Mouse (Mus musculus): ENCODE results near the gene Ifnar2. TPM values are rescaled to one million over a fixed set of nuclear protein-coding genes. Genes with fewer than 3 reads are reported as not detected.

Gene Ifnar2
- total and polyA plus RNA-seq, 2 experiments from 2014 or later, result 31.0 to 49.8 TPM

DNA sequence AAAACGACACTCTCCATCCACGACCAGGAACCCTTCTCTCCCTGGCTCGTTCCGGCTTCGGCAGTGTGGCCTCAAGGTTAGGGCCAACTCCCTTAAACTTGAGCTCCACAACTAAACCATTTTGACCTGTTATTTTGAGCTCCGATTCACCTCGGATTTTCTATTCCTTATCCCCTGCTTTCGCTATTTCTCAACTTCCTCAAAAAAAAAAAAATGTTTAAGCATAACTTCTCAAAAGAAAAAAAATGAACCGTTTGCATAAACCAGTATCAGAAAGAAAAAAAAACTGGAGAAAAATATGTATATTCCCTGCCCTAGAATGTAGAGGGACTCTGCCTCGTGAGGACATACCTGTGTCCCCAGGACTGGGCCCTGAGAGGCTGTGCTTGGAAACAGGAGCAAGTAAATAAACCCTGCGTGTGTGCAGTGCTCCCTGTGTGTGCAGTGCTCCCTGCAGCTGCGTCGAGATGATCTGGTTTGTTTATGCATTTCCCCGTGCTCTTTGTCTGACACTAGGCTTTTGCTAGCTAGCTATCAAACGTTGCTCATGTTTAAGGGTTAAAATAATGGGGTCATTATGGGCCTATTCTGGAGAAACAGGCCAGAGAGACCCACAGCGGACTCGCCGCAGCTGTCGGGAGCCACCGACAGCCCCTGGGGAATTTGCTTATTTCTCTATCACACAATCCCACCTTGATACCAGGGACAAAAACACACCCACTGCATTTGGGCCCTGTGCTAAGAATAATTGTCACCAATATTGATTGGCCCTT, 24.9 kb upstream of the Ifnar2 start:
- ATAC-seq (ENCODE audit: insufficient read depth, low read depth) (no peak), DNase-seq (ENCODE audit: low spot score) (no peak)
- Histone ChIP-seq H3K9ac (replicated peaks; ENCODE audit: low read depth, low read length) (no peak overlapping the region), H3K9me3 (replicated peaks; ENCODE audit: control insufficient read depth, low read length) (no peaks in the 10 kb centered on the region), H3K4me2 (ENCODE audit: low read depth, low read length) (no peak overlapping the region), H3K36me3 (replicated peaks; ENCODE audit: control insufficient read depth, insufficient read depth, low read length) (no peaks in the 10 kb centered on the region), H3K27me3 (ENCODE audit: control insufficient read depth, insufficient read depth, low read length) (no peaks in the 10 kb centered on the region), H3K4me3 (ENCODE audit: low read depth, low read length) (no peak overlapping the region), H3K27ac (ENCODE audit: low read depth) (no peak overlapping the region), H3K4me1 (ENCODE audit: control insufficient read depth, insufficient read depth) (no peaks in the 10 kb centered on the region)
- WGBS, result 68% methylated on average over 20 of the region's 20 CpGs
- no peak for TF ChIP-seq EP300 (IDR thresholded peaks at IDR 0.05; ENCODE audit: low read depth)
- no peak for TF ChIP-seq CTCF (IDR thresholded peaks at IDR 0.05; ENCODE audit: low read depth)

DNA sequence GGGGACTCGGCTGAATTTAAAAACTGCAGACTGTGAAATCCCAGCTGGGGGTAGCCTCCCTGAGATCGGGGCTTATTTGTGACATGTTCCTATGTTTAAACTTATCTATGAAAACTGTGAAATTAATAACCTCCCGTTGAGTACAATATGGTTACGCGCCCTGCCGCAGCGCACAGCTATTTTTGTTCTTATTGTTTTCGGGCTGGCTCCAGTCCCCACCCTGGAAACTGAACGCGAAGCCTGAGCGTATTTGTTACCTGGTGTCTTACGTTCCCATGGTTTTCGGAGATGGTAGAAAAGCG, 24.4 kb upstream of the Ifnar2 start:
- H3K4me2 ChIP-seq (ENCODE audit: low read depth, low read length), result no peak overlapping the region
- H3K4me1 ChIP-seq (ENCODE audit: control insufficient read depth, insufficient read depth), result no peaks in the 10 kb centered on the region
- ATAC-seq (ENCODE audit: insufficient read depth, low read depth) (no peak), DNase-seq (ENCODE audit: low spot score) (no peak)
- no peak overlapping the region for H3K27ac ChIP-seq (ENCODE audit: low read depth)
- H3K36me3 ChIP-seq (replicated peaks; ENCODE audit: control insufficient read depth, insufficient read depth, low read length), result no peaks in the 10 kb centered on the region
- H3K9me3 ChIP-seq (replicated peaks; ENCODE audit: control insufficient read depth, low read length), result no peaks in the 10 kb centered on the region
- H3K9ac ChIP-seq (replicated peaks; ENCODE audit: low read depth, low read length), result no peak overlapping the region
- H3K4me3 ChIP-seq (ENCODE audit: low read depth, low read length), result no peak overlapping the region
- no peaks in the 10 kb centered on the region for H3K27me3 ChIP-seq (ENCODE audit: control insufficient read depth, insufficient read depth, low read length)
- 66% methylated on average over 14 of the region's 14 CpGs for WGBS
- no peak for TF ChIP-seq EP300 (IDR thresholded peaks at IDR 0.05; ENCODE audit: low read depth)
- TF ChIP-seq CTCF (IDR thresholded peaks at IDR 0.05; ENCODE audit: low read depth), result no peak

DNA sequence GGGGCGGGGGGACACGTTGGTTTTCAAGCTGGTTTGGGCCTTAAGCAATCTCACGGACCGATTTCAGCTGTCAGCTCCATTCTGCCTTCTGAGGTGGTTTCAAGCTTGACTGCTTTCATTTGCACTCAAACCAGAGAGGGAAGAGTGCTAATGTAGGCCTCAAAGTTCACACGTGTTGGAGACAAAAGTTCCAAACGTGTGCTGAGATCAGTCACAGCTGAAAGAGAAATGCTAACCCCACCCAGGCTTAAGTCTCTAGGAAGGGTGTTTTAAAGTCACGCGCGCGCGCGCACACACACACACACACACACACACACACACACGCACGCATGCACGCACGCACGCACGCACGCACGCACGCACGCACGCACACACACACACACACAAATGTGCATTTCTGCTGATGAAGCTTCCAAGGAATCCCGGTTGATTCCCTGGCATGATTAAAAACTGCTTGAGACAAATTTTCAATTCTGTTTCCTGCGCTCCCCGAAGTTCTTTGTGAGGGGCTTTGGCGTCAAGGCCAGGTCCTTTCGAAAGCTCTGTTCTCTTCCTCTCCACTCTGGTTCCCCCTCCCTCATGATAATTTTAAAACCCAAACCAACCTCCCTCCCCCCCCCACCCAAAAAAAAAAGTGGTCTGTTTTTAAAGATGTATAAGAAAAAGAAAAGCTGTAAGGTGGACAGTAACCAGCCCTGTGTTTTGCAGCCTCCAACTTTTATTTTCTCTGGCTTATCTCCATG, 23.8 kb upstream of the Ifnar2 start:
- no peaks in the 10 kb centered on the region for H3K4me1 ChIP-seq (ENCODE audit: control insufficient read depth, insufficient read depth)
- 80% methylated on average over 28 of the region's 28 CpGs for WGBS
- H3K36me3 ChIP-seq (replicated peaks; ENCODE audit: control insufficient read depth, insufficient read depth, low read length), result no peaks in the 10 kb centered on the region
- H3K4me3 ChIP-seq (ENCODE audit: low read depth, low read length), result no peak overlapping the region
- TF ChIP-seq EP300 (IDR thresholded peaks at IDR 0.05; ENCODE audit: low read depth), result no peak
- no peak for TF ChIP-seq CTCF (IDR thresholded peaks at IDR 0.05; ENCODE audit: low read depth)
- no peak overlapping the region for H3K9ac ChIP-seq (replicated peaks; ENCODE audit: low read depth, low read length)
- H3K27me3 ChIP-seq (ENCODE audit: control insufficient read depth, insufficient read depth, low read length), result no peaks in the 10 kb centered on the region
- no peak overlapping the region for H3K27ac ChIP-seq (ENCODE audit: low read depth)
- no peaks in the 10 kb centered on the region for H3K9me3 ChIP-seq (replicated peaks; ENCODE audit: control insufficient read depth, low read length)
- H3K4me2 ChIP-seq (ENCODE audit: low read depth, low read length), result no peak overlapping the region
- no peak for ATAC-seq (ENCODE audit: insufficient read depth, low read depth)
- no peak for DNase-seq (ENCODE audit: low spot score)

DNA sequence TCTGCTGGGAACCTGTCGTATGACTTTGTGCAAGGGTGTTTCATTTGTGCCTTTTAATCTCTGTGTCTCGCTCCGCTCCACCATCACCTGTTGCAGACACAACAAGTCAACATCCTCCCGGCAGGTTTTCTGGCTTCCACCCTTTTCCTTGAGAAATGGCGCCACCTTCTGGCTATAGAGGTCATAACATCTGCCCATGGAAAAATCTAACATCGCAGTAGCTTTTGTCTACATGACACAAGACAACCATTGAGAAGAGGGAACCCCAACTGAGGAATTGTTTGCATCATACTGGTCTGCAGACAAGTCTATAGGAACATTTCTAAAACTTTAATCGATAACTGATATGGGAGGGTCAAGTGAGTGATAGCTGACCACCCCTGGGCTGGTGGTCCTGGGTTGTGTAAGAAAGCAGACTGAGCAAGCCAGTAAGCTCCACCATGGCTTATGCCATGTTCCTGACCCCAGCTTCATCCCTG, 20.5 kb upstream of the Ifnar2 start:
- Histone ChIP-seq H3K9me3 (replicated peaks; ENCODE audit: control insufficient read depth, low read length) (no peaks in the 10 kb centered on the region), H3K27me3 (ENCODE audit: control insufficient read depth, insufficient read depth, low read length) (no peaks in the 10 kb centered on the region), H3K4me2 (ENCODE audit: low read depth, low read length) (no peak overlapping the region), H3K36me3 (replicated peaks; ENCODE audit: control insufficient read depth, insufficient read depth, low read length) (no peaks in the 10 kb centered on the region), H3K4me1 (ENCODE audit: control insufficient read depth, insufficient read depth) (no peaks in the 10 kb centered on the region), H3K27ac (ENCODE audit: low read depth) (no peak overlapping the region), H3K4me3 (ENCODE audit: low read depth, low read length) (no peak overlapping the region), H3K9ac (replicated peaks; ENCODE audit: low read depth, low read length) (no peak overlapping the region)
- 8% methylated on average over 7 of the region's 7 CpGs for WGBS
- ATAC-seq (ENCODE audit: insufficient read depth, low read depth) (no peak), DNase-seq (ENCODE audit: low spot score) (peak; percentile 64)
- TF ChIP-seq CTCF (IDR thresholded peaks at IDR 0.05; ENCODE audit: low read depth) (peak; percentile 86), EP300 (IDR thresholded peaks at IDR 0.05; ENCODE audit: low read depth) (no peak)

GRCm38 (mm10) chr16:91352749-91353148, 19.8 kb upstream of the Ifnar2 start:
- H3K27me3 ChIP-seq (ENCODE audit: control insufficient read depth, insufficient read depth, low read length), result no peaks in the 10 kb centered on the region
- H3K4me2 ChIP-seq (ENCODE audit: low read depth, low read length), result no peak overlapping the region
- DNase-seq (ENCODE audit: low spot score), result no peak
- no peaks in the 10 kb centered on the region for H3K36me3 ChIP-seq (replicated peaks; ENCODE audit: control insufficient read depth, insufficient read depth, low read length)
- H3K4me3 ChIP-seq (ENCODE audit: low read depth, low read length), result no peak overlapping the region
- H3K9ac ChIP-seq (replicated peaks; ENCODE audit: low read depth, low read length), result no peak overlapping the region
- no peaks in the 10 kb centered on the region for H3K9me3 ChIP-seq (replicated peaks; ENCODE audit: control insufficient read depth, low read length)
- peak; percentile 30; the same call in 1 of the 2 replicates for ATAC-seq (ENCODE audit: insufficient read depth, low read depth)
- H3K27ac ChIP-seq (ENCODE audit: low read depth), result no peak overlapping the region
- TF ChIP-seq CTCF (IDR thresholded peaks at IDR 0.05; ENCODE audit: low read depth), result no peak
- WGBS, result 41% methylated on average over 7 of the region's 7 CpGs
- H3K4me1 ChIP-seq (ENCODE audit: control insufficient read depth, insufficient read depth), result no peaks in the 10 kb centered on the region
